Mouse (Mus musculus): Measurements from ENCODE around the gene Olfr65. TPM values are rescaled to one million over a fixed set of nuclear protein-coding genes. Genes with fewer than 3 reads are reported as not detected.

The Olfr65 gene
- polyA plus RNA-seq (2014; fragmentation: Illumina TruSeq; extraction: RNeasy Lipid Tissue Mini Kit (QIAGEN cat#74804); ENCODE audit: low replicate concordance): not detected

GRCm38 (mm10) chr7:103903187-103903586 is at the start of gene Olfr65:
Olfr65 (plus strand) TSS chr7:103903487.

GRCm38 (mm10) chr7:103886152-103886551 is 17.1 kb upstream of the Olfr65 start, which contains the start of gene Olfr66:
Olfr66 (minus strand) TSS chr7:103886252.

GRCm38 (mm10) chr7:103894385-103894784 is 8.9 kb upstream of the Olfr65 start, which contains the start of gene Olfr64:
Olfr64 (minus strand) TSS chr7:103894485.

GRCm38 (mm10) chr7:103928525-103928924 is 25.2 kb downstream of the Olfr65 start, which contains the start of gene Olfr631:
Olfr631 (plus strand) TSS chr7:103928825.

GRCm38 (mm10) chr7:103934264-103934663 is 31.0 kb downstream of the Olfr65 start, which contains the start of gene Olfr632:
Olfr632 (plus strand) TSS chr7:103934347.

GRCm38 (mm10) chr7:103944137-103944536 is 40.9 kb downstream of the Olfr65 start, which contains the start of gene Olfr633:
Olfr633 (plus strand) TSS chr7:103944437.

Other genes starting within 250 kb of the Olfr65 start
- gene Olfr623, start 239.8 kb upstream of the Olfr65 start, polyA plus RNA-seq (2014; fragmentation: Illumina TruSeq; extraction: RNeasy Lipid Tissue Mini Kit (QIAGEN cat#74804); ENCODE audit: low replicate concordance): not detected
- gene Olfr624, start 232.3 kb upstream of the Olfr65 start, polyA plus RNA-seq (2014; fragmentation: Illumina TruSeq; extraction: RNeasy Lipid Tissue Mini Kit (QIAGEN cat#74804); ENCODE audit: low replicate concordance): 0.78 TPM
- gene Olfr625-ps1, start 220.8 kb upstream of the Olfr65 start, polyA plus RNA-seq (2014; fragmentation: Illumina TruSeq; extraction: RNeasy Lipid Tissue Mini Kit (QIAGEN cat#74804); ENCODE audit: low replicate concordance): not detected
- not detected for gene Olfr243, start 188.8 kb upstream of the Olfr65 start, polyA plus RNA-seq (2014; fragmentation: Illumina TruSeq; extraction: RNeasy Lipid Tissue Mini Kit (QIAGEN cat#74804); ENCODE audit: low replicate concordance)
- not detected for gene Olfr628, start 173.1 kb upstream of the Olfr65 start, polyA plus RNA-seq (2014; fragmentation: Illumina TruSeq; extraction: RNeasy Lipid Tissue Mini Kit (QIAGEN cat#74804); ENCODE audit: low replicate concordance)
- gene Olfr629, start 158.5 kb upstream of the Olfr65 start, polyA plus RNA-seq (2014; fragmentation: Illumina TruSeq; extraction: RNeasy Lipid Tissue Mini Kit (QIAGEN cat#74804); ENCODE audit: low replicate concordance): not detected
- gene Olfr630, start 146.2 kb upstream of the Olfr65 start, polyA plus RNA-seq (2014; fragmentation: Illumina TruSeq; extraction: RNeasy Lipid Tissue Mini Kit (QIAGEN cat#74804); ENCODE audit: low replicate concordance): not detected
- gene Olfr69, start 131.9 kb upstream of the Olfr65 start, polyA plus RNA-seq (2014; fragmentation: Illumina TruSeq; extraction: RNeasy Lipid Tissue Mini Kit (QIAGEN cat#74804); ENCODE audit: low replicate concordance): not detected
- not detected for gene Olfr68, start 123.8 kb upstream of the Olfr65 start, polyA plus RNA-seq (2014; fragmentation: Illumina TruSeq; extraction: RNeasy Lipid Tissue Mini Kit (QIAGEN cat#74804); ENCODE audit: low replicate concordance)
- not detected for gene Olfr67, start 111.7 kb upstream of the Olfr65 start, polyA plus RNA-seq (2014; fragmentation: Illumina TruSeq; extraction: RNeasy Lipid Tissue Mini Kit (QIAGEN cat#74804); ENCODE audit: low replicate concordance)
- gene Hbb-bt, start 89.5 kb upstream of the Olfr65 start, polyA plus RNA-seq (2014; fragmentation: Illumina TruSeq; extraction: RNeasy Lipid Tissue Mini Kit (QIAGEN cat#74804); ENCODE audit: low replicate concordance): 1.4 TPM
- 17.2 TPM for gene Hbb-bs, start 75.4 kb upstream of the Olfr65 start, polyA plus RNA-seq (2014; fragmentation: Illumina TruSeq; extraction: RNeasy Lipid Tissue Mini Kit (QIAGEN cat#74804); ENCODE audit: low replicate concordance)
- gene Hbb-bh2, start 63.0 kb upstream of the Olfr65 start, polyA plus RNA-seq (2014; fragmentation: Illumina TruSeq; extraction: RNeasy Lipid Tissue Mini Kit (QIAGEN cat#74804); ENCODE audit: low replicate concordance): not detected
- gene Hbb-bh1, start 60.3 kb upstream of the Olfr65 start, polyA plus RNA-seq (2014; fragmentation: Illumina TruSeq; extraction: RNeasy Lipid Tissue Mini Kit (QIAGEN cat#74804); ENCODE audit: low replicate concordance): not detected
- gene Hbb-y, start 50.3 kb upstream of the Olfr65 start, polyA plus RNA-seq (2014; fragmentation: Illumina TruSeq; extraction: RNeasy Lipid Tissue Mini Kit (QIAGEN cat#74804); ENCODE audit: low replicate concordance): not detected
- gene Olfr66, start 17.2 kb upstream of the Olfr65 start, polyA plus RNA-seq (2014; fragmentation: Illumina TruSeq; extraction: RNeasy Lipid Tissue Mini Kit (QIAGEN cat#74804); ENCODE audit: low replicate concordance): not detected
- not detected for gene Olfr64, start 9.0 kb upstream of the Olfr65 start, polyA plus RNA-seq (2014; fragmentation: Illumina TruSeq; extraction: RNeasy Lipid Tissue Mini Kit (QIAGEN cat#74804); ENCODE audit: low replicate concordance)
- gene Olfr631, start 25.3 kb downstream of the Olfr65 start, polyA plus RNA-seq (2014; fragmentation: Illumina TruSeq; extraction: RNeasy Lipid Tissue Mini Kit (QIAGEN cat#74804); ENCODE audit: low replicate concordance): not detected
- gene Olfr632, start 30.9 kb downstream of the Olfr65 start, polyA plus RNA-seq (2014; fragmentation: Illumina TruSeq; extraction: RNeasy Lipid Tissue Mini Kit (QIAGEN cat#74804); ENCODE audit: low replicate concordance): not detected
- not detected for gene Olfr633, start 41.0 kb downstream of the Olfr65 start, polyA plus RNA-seq (2014; fragmentation: Illumina TruSeq; extraction: RNeasy Lipid Tissue Mini Kit (QIAGEN cat#74804); ENCODE audit: low replicate concordance)
- gene Olfr635, start 67.7 kb downstream of the Olfr65 start, polyA plus RNA-seq (2014; fragmentation: Illumina TruSeq; extraction: RNeasy Lipid Tissue Mini Kit (QIAGEN cat#74804); ENCODE audit: low replicate concordance): not detected
- gene Olfr638, start 95.3 kb downstream of the Olfr65 start, polyA plus RNA-seq (2014; fragmentation: Illumina TruSeq; extraction: RNeasy Lipid Tissue Mini Kit (QIAGEN cat#74804); ENCODE audit: low replicate concordance): not detected
- not detected for gene Olfr639, start 113.8 kb downstream of the Olfr65 start, polyA plus RNA-seq (2014; fragmentation: Illumina TruSeq; extraction: RNeasy Lipid Tissue Mini Kit (QIAGEN cat#74804); ENCODE audit: low replicate concordance)
- gene Olfr640, start 122.1 kb downstream of the Olfr65 start, polyA plus RNA-seq (2014; fragmentation: Illumina TruSeq; extraction: RNeasy Lipid Tissue Mini Kit (QIAGEN cat#74804); ENCODE audit: low replicate concordance): not detected
- gene Olfr641, start 132.0 kb downstream of the Olfr65 start, polyA plus RNA-seq (2014; fragmentation: Illumina TruSeq; extraction: RNeasy Lipid Tissue Mini Kit (QIAGEN cat#74804); ENCODE audit: low replicate concordance): not detected
- not detected for gene Olfr642, start 149.2 kb downstream of the Olfr65 start, polyA plus RNA-seq (2014; fragmentation: Illumina TruSeq; extraction: RNeasy Lipid Tissue Mini Kit (QIAGEN cat#74804); ENCODE audit: low replicate concordance)
- not detected for gene 4930516K23Rik, start 158.0 kb downstream of the Olfr65 start, polyA plus RNA-seq (2014; fragmentation: Illumina TruSeq; extraction: RNeasy Lipid Tissue Mini Kit (QIAGEN cat#74804); ENCODE audit: low replicate concordance)
- not detected for gene Olfr644, start 168.4 kb downstream of the Olfr65 start, polyA plus RNA-seq (2014; fragmentation: Illumina TruSeq; extraction: RNeasy Lipid Tissue Mini Kit (QIAGEN cat#74804); ENCODE audit: low replicate concordance)
- gene Olfr645, start 182.0 kb downstream of the Olfr65 start, polyA plus RNA-seq (2014; fragmentation: Illumina TruSeq; extraction: RNeasy Lipid Tissue Mini Kit (QIAGEN cat#74804); ENCODE audit: low replicate concordance): not detected
- gene Olfr646, start 201.4 kb downstream of the Olfr65 start, polyA plus RNA-seq (2014; fragmentation: Illumina TruSeq; extraction: RNeasy Lipid Tissue Mini Kit (QIAGEN cat#74804); ENCODE audit: low replicate concordance): not detected
- not detected for gene Ubqln5, start 226.3 kb downstream of the Olfr65 start, polyA plus RNA-seq (2014; fragmentation: Illumina TruSeq; extraction: RNeasy Lipid Tissue Mini Kit (QIAGEN cat#74804); ENCODE audit: low replicate concordance)
- not detected for gene Olfr643, start 233.9 kb downstream of the Olfr65 start, polyA plus RNA-seq (2014; fragmentation: Illumina TruSeq; extraction: RNeasy Lipid Tissue Mini Kit (QIAGEN cat#74804); ENCODE audit: low replicate concordance)
- gene Ubqln3, start 239.8 kb downstream of the Olfr65 start, polyA plus RNA-seq (2014; fragmentation: Illumina TruSeq; extraction: RNeasy Lipid Tissue Mini Kit (QIAGEN cat#74804); ENCODE audit: low replicate concordance): not detected
- gene Ubqlnl, start 247.1 kb downstream of the Olfr65 start, polyA plus RNA-seq (2014; fragmentation: Illumina TruSeq; extraction: RNeasy Lipid Tissue Mini Kit (QIAGEN cat#74804); ENCODE audit: low replicate concordance): not detected